Mouse (Mus musculus): ENCODE results near the gene D1Pas1. TPM values are rescaled to one million over a fixed set of nuclear protein-coding genes. Genes with fewer than 3 reads are reported as not detected.

The D1Pas1 gene
- total RNA-seq, 2 experiments from 2014 or later: not detected

DNA sequence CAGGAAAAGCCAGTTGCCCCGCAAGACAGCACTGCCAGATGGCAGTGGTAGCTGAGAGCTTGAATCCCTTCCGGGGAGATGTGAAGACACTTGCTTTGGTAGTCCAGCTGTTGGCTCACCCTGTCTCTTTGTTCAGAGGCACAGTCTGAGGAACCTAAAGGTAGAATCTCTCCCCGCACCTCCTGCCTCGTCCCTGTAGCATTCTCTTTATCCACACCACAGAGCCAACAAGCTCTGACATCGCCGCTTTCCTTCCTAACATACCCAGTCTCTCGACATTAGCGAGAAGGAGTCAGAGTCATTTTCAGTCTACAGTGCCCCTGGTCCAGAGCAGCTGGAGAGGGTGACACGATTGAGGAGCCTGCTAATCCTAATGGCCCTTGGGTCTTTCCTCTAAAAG lies 18.9 kb downstream of the D1Pas1 start:
- no peak for ATAC-seq (ENCODE audit: poor library complexity, severe bottlenecking)

DNA sequence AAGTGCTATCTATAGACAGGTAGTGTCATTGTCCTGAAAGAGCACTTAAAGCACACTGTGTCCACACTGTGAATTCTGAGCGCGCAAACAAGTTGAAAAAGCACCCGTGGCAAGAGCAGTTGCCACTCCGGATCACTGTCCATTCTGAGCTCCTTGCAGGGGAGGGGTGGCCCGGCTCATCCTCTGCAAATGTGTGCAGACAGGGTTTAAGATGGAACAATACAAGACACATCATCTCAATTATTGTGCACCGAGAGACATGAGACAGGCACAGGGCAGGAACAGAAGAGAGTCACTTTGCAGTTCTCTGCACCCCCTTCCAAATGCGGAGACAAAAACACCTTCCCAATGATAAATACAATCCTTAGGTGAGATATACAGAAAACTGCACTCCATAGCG lies 19.3 kb downstream of the D1Pas1 start:
- no peak; the same call in 1 of the 2 replicates for ATAC-seq (ENCODE audit: poor library complexity, severe bottlenecking)

DNA sequence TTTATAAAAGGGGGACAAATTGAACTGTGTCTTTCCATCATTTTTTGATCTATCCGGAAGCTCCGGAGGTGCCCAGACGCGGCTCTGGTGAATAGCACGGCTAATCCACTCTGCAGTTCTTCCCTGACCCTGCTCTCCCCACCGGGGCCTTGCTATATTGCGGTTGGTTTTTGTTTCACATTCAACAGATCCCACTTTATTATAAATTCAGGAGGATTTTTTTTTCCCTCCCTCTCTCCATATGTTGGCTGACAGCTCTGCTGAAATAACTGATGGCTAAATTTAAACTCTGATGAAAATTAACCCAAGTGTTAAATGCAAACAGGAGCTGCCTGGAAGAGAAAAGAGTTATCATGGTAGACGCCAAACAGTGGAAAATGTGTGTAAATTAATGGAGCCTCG lies 21.1 kb downstream of the D1Pas1 start:
- no peak for ATAC-seq (ENCODE audit: poor library complexity, severe bottlenecking)

DNA sequence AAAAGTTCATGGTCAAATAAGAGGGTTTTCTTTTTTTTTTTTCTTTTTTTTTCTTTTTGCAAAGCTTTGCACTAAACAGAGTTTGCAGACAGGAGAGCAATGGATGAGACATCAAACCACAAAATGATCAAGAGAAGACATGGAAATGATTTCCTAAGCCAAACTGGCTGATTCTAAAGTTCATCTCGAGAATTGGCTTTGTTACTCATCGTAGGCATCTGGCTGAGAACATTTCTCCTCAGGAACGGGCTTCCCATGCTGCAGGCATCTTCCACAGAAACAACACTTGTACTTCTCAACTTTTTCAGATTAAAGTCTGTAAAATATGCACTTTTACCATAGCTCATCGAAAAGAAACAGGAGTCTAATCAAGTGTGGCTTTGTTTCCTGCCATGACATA lies 21.6 kb downstream of the D1Pas1 start:
- ATAC-seq (ENCODE audit: poor library complexity, severe bottlenecking): no peak

DNA sequence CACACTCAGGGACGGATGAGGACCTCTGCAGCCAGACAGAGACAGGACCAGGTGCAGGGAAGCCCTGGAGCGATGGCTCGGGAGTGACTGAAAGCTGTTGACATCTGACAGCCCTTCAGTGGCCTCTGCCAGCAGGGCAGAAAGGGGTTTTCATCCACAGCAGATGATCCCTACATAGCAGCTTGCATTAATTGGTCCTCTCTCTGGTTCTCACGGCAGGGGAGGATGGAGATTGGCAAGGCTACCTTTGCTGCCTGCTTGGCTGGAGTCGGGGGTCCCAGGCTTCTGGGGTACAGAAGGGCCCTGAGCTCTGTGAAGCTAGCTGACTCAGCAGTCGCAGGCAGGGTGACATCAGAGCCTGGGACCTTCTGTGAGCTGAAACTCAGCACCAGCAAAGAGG lies 24.3 kb downstream of the D1Pas1 start:
- no peak for ATAC-seq (ENCODE audit: poor library complexity, severe bottlenecking)

DNA sequence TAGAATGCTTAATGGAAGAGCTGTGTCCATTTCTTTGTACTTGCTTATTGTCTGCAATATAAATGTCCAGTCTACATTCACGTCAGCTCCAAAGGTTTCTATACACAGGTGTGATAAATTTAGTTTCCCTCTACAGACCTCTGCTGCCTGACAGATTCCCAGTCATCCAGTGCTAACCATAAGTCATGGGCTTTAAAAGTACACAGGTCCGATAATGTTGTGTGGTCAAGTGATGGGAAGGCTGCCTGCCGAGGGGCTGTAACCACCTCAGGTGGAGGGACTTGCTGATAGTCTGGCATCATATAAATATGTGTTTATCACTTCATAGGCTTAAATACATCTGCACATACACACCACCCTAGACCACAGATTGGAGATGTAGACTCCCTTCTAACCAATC lies 24.9 kb downstream of the D1Pas1 start:
- no peak for ATAC-seq (ENCODE audit: poor library complexity, severe bottlenecking)

DNA sequence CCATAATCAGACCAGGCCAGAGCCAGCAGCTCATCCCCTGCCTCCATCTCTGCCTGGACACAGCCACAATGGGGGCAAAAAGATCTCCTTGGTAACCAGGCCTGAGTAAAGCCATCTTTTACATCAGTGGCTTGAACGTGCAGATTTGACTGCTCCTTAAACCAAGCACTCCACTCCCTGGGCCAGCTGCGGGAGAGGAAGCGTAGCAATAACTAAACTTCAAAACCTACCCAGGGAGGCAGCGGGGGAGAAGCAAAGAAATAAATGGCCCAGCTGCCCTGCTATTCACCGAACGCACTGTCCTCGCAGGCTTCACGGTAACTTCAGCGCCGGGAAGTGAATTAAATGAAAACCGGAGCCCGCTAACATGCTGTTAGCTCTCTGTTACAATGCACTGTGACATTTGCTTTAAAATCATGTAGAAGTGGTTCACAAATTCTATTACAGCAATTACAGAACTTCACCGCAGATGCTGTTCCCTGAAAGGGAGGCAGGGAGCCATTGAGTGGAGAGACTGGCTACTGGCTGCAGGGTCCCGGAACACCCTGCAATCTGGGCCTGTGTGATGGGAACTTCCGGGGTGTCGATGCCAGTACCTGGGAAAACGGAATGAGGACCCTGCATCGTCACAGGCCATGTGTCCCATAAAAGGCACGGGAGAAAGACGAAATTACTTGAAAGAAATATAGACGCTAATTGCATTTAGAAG lies 30.5 kb downstream of the D1Pas1 start:
- ATAC-seq (ENCODE audit: poor library complexity, severe bottlenecking): no peak

DNA sequence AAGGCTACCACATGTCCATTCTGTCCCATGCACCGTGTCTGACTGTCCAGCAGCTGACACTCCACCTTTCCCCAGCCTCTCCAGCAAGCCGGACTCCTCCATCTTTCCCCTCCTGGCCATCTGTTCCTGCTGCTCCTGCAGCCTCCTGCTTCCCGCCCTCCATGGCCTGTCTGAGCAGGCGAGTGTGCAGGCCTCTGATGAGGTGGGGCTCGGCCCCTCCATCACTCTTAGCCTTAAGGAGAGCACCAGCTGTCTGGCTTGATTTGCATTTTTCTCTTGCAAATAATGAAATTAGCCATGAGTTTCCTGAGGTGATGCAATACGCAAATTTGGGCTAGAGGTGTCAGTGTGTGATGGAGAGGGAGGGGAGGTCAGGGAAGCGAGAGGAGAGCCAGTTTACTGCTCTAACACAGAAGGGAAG lies 36.2 kb downstream of the D1Pas1 start:
- no peak for ATAC-seq (ENCODE audit: poor library complexity, severe bottlenecking)

DNA sequence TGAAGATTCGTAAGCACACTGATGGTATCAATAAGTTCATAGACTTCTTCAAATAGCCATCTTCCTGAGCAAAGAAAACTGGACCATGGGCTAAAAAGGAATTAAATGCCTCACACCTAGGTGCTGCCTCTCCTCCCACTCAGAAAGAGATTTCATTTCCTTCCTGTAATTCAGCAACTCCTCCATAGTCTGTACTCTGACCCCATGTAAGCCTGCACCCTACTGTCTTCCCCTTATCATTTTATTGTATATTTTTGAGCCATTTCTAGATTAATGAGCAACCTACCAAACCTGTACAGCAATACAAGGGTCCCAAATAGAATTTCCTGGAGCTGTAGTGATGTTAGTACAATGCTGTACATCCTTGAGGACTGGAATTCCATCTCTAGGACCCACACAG lies 37.1 kb downstream of the D1Pas1 start:
- no peak for ATAC-seq (ENCODE audit: poor library complexity, severe bottlenecking)

DNA sequence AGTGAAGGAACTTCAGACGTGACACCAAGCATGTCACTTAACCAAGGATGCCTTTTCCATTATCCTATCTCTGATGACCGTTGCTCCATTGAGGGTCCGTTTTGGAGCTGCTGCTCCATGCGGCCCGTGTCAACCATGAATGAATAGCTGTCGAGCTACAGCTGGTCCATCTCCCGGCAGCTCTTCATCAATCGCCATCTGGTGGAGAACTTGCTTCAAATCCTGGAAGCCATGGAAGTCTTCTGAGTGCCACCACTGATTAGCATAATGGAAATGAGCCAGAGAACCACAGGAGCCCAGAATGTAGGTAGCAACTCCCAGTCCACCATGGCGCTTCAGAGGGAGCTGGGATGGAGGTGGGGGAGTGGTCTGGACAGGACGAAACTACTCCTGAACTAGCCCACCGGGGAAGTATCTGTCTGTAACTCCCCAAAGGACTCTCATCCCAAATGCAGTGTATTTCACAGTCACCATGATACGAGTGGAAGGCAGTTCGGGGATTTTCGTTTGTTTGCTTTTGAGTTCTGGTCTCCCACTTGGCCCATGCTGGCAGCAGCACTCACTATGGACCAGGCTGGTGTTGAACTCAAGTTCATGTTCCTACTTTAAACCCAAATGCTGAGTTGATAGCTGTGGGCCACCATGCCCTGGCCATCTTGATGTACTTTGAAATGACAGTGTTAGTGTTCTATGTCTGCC lies 39.2 kb downstream of the D1Pas1 start:
- ATAC-seq (ENCODE audit: poor library complexity, severe bottlenecking): no peak

DNA sequence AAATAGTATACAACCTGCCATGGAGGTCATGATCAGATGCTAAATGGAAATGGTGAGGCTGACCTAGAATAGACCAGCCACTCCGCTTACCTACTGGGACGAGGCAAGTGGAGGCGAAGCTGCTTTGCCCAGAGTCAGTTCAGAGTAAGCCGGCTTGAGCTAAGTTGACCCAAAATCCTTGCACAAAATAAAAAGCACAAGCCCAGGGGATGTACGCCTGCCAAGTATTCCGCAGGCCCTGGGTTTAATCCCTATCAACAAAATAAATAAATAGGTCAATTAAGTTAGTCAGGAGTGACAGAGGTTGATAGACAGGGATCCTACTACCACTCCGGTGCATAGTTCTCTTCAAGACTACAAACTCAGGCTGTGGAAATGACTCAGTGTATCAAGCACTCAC lies 41.0 kb downstream of the D1Pas1 start:
- ATAC-seq (ENCODE audit: poor library complexity, severe bottlenecking): no peak

DNA sequence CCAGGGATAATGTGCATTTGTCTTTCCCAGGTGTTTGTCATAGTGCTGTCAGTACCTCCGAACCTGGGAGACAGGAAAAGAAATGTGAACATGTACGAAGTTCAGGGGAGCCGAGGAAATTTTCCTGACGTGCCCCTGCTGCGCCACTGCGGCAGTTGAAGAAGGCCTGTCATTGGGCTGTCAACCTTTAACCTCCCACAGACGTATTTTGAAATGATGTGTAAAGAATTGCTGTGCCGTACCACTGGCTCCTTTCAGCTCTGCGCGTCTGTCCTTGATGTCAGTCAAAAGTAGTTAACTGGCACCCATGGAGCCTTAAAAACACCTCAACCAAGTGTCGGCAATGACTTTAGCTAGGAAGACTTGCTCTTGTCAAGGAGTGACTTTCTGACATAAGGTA lies 42.9 kb downstream of the D1Pas1 start:
- no peak for ATAC-seq (ENCODE audit: poor library complexity, severe bottlenecking)

DNA sequence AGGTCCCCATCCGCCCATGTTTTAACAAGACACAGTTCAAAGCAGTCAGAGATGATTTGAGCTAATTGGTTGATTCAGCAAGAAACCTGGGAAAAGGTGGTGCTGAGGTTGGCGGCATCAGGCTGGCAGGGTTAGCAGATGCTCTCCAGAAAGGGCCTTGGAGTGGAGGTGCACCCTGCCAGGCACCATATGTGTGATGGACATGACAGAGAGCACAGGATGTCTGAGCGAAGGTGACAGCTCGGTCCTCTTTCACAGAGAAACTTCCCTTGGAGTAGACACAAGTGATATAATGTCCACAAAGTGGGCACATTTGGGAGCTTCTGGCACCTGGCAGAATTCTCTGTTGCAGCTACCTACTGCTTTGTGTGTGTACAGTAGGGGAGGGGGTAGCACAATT lies 44.4 kb downstream of the D1Pas1 start:
- no peak for ATAC-seq (ENCODE audit: poor library complexity, severe bottlenecking)

DNA sequence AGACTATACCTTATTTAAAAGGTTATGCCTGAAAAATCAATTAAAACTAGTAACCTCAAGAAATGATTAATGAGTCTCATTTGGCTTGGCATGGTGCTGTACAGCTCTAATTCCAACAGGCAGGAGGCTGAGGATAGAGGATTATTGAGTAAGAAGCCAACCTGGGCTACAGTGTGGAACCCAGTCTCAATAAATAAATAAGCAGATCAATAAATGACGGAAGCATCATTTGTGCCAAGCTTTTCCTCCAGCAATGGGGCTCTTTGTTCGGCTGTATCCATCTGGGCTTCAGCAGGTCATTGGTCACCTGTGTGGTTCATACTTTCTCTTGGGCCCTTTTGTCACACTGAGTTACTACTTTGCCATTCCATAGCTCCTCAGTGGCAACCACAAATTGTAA lies 46.9 kb downstream of the D1Pas1 start:
- no peak for ATAC-seq (ENCODE audit: poor library complexity, severe bottlenecking)

DNA sequence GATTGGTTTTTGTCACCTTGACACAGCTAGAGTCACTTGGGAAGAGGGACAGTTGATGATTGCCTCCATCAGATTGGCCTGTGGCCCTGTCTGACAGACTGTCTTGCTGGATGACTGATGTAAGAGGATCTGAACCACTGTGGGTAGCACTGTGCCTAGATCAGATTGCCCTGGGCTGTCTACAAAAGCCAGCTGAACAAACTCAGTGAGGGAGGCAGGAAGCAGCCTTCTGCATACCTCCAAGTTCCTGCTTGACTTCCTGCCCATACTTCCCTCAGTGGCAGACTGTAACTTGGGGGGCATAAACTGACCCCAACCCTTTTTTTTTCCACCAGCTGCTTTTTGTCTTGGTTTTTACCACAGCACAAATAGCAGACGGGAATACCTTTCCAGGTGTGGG lies 48.5 kb downstream of the D1Pas1 start:
- ATAC-seq (ENCODE audit: poor library complexity, severe bottlenecking): no peak

DNA sequence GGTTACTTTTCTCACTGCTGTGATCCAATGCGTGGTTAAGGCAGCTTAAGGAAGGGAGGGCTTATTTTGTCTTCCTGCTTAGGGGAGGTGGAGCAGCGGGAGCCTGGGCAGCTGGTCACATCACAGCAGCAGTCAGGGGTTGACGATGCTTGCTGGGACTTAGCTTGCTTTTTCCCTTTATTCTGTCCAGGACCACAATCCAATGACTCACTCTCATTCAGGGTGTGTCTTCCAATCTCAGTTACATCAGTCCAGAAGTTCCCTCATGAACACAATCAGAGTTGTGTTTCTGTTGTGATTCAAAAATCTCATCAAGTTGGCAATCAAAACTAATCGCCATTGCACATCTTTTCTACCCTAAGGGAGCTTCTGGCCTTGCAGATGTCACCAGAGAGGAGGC lies 48.9 kb downstream of the D1Pas1 start:
- ATAC-seq (ENCODE audit: poor library complexity, severe bottlenecking): no peak

DNA sequence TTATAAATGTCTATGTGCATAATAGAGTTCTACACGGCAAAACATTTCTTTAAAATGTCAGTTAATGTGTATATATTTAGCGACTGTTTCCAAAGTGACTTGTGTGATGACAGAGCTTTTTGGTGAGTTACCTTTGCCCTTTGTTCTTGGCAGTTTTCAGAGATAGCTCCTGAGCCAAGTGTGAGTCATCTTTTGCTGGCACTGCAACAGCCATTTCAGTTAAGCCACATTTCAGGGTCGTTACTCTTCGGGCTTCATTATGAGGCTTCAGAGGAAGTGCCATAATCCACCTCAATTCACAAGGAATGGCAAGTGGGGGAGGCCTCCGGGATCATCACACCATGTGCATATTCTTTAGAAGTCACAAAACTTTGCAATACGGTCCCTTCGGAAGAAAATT lies 52.8 kb downstream of the D1Pas1 start:
- no peak for ATAC-seq (ENCODE audit: poor library complexity, severe bottlenecking)

Other genes with a start within 250 kb of the D1Pas1 start
- 12.6 and 15.3 TPM in 2 replicates for gene Rrp15, start 218.1 kb upstream of the D1Pas1 start, total RNA-seq (2015)
- gene Rrp15, start 218.1 kb upstream of the D1Pas1 start, total RNA-seq (2017): 26.1 and 37.9 TPM in 2 replicates
- not detected in 2 replicates for gene Spata17, start 248.0 kb downstream of the D1Pas1 start, total RNA-seq (2015)
- not detected in 2 replicates for gene Spata17, start 248.0 kb downstream of the D1Pas1 start, total RNA-seq (2017)
- 6.8 and 7.8 TPM in 2 replicates for gene Gpatch2, start 248.1 kb downstream of the D1Pas1 start, total RNA-seq (2015)
- gene Gpatch2, start 248.1 kb downstream of the D1Pas1 start, total RNA-seq (2017): 15.5 and 16.6 TPM in 2 replicates